Mouse (Mus musculus) WW6 (cell line): ENCODE measurements around the gene Olfr735.

Source experiments
- DNase-seq: peaks from one replicate; pipeline ENCODE4 v3.0.0-alpha.2; 2013; ENCODE audit warnings: low read depth, low spot score

The Olfr735 gene

GRCm38 (mm10) chr14:50348796-50349195 is at the start of gene Olfr735:
TSS of gene Olfr735 (minus strand) at chr14:50348872.
- DNase-seq, result no peak

DNA sequence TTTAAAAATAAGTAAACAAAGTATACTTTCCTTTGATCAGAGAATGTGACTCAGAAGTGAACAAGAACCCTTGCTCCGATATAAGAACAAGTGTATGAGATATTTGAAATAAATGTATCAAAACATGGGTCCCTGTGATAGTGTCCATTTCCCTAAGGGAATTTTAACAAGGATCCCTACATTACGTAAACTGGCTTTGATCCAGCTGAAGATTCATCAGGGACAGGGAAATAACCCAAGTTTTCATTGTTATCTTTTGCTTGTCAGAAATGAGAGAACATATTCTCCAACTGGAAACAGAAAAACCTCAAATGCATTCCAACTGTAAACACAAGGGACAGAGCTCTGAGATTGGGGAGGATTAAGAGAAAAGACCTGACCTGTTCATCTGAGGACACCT is 32.2 kb upstream of the Olfr735 start, which contains the start of gene Olfr736:
Gene Olfr736 (plus strand): TSS at position 301 of the 400 bp plus-strand sequence.
- DNase-seq, result no peak

GRCm38 (mm10) chr14:50363561-50363960 is 14.9 kb upstream of the Olfr735 start:
- no peak for DNase-seq

DNA sequence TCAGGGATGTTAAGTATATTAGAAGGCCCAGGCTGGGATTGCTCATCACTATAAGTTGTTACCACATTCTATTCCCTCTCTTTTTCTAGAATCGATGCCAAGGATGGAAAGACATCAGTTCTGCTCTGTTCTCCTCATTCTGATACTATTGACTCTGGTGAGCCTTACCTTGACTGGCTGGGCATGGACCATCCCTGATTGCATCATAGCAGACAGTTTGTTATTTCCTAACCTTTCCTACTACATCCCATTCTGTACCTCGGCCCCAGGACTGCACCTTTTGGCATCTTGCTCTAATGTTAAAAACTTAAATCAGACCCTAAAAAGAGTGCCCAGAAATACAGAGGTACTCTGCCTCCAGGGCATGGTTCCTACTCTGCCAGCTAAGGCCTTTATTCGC is 11.8 kb upstream of the Olfr735 start:
- no peak for DNase-seq

- no peak for DNase-seq
These were observed 8.9 kb upstream of the Olfr735 start, which contains the start of gene Tlr11 for GRCm38 (mm10) chr14:50357593-50357992. TSS of gene Tlr11 (plus strand) at chr14:50357914.

DNA sequence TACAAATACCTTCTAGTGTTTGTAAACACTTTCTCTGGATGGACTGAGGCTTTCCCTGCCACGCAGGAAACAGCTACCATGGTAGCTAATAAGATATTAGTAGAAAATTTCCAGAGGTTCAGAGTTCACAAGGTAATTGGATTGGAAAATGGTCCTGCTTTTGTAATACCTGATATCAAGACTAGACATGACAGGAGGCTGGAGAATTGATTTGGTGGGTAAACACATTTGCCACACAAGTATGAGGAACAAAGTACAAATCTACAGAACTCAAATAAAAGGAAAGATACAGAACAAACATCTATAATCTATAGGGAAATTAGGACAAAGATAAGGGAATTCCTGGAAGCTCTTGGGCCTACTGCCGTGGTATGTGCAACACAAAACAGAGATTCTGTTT is 8.1 kb upstream of the Olfr735 start:
- no peak for DNase-seq

DNA sequence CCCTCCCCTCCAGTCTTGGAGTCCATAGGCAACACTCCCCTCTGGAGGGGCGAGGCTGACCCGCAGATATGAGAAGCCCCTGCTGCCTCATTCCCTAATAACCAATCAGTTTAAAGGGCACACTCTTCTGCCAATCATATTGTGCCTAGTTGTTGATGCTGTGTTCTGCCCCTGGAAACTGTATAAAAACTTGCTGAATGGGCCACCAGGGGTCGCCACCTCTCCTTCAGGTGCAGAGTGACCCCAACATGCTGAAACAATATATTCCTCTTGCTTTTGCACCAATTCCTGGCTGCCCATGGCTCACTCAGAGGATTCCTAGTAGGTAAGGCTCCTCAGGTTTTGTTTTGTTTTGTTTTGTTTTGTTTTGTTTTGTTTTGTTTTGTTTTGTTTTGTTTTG is 3.8 kb upstream of the Olfr735 start:
- DNase-seq, result peak; percentile 31

DNA sequence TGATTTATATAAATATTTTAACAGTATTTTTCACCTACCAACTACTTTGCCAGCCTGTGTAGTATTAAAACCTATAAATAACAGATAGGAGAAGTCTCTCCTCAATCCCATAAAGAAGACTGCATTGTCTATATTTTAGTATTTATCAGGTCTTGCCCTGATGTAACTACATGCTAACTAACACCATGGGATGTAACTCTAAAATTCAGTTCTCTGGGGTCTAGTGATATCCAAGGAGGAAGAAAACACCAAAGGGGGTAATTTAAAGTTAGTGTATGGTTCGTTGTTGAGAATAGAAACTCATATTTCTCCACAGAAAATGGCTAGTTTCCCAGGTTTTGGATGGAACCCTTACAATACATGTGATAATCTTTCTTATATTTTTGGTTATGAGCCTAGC is 22.0 kb downstream of the Olfr735 start, which contains the start of gene Olfr734:
Gene Olfr734 (minus strand): TSS at position 101 of the 400 bp plus-strand sequence.
- DNase-seq, result no peak

DNA sequence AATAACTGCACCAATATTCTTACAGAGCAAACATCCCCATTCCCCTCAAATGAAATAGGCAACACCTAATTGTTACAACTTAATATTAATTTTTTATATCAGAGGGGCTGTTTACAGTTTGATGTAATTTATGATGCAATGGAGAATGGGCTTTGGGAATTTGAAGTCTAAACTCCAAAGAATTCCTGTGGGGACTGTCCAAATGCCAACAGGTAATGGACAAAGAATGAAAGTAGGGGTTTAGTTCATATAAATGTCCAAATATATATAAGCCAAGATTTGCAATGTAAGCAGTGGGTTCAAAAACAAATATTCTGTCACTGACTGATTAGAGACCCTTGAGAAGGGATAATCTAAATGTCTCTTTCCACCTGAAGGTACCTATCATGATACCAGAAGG is 47.2 kb downstream of the Olfr735 start, which contains the start of gene Olfr733:
Gene Olfr733 (minus strand): TSS at position 101 of the 400 bp plus-strand sequence.
- no peak for DNase-seq
